Comparison of ENCODE assay signal across 15 mouse cellular contexts in genomic region chr1:106279404-106280123, GRCm38 (mm10).
DNase-seq lines count a peak whose midpoint lies in the region; ATAC-seq and TF ChIP-seq lines count a peak whose summit lies in the region.
"Had no signal": no experiment of that assay in that cellular context is flagged by ENCODE, and none has a peak within 500 bp of the region (broad histone marks: within the 10 kb centered on the region; RNA-seq: fewer than 3 reads in every experiment).

No protein-coding gene starts in this region.

- H3K9ac ChIP-seq in heart, embryonic 15.5 days = no peak overlapping the region
- H3K9ac ChIP-seq in midbrain, postnatal 0 days (replicated peaks; ENCODE audit: low read length, poor library complexity, severe bottlenecking) = no peak overlapping the region
- H3K9ac ChIP-seq: embryonic facial prominence, embryonic 13.5 days had no signal

- ATAC-seq in heart, embryonic 15.5 days (replicated peaks; ENCODE audit: insufficient number of reproducible peaks, insufficient read depth, low FRiP score, low read depth) = 0 out of 2 replicates have a peak, but pooled peaks have one; percentile 39
- peak; percentile 55 for ATAC-seq in midbrain, postnatal 0 days (ENCODE audit: low FRiP score)

- H3K4me3 ChIP-seq in heart, embryonic 15.5 days = no peak overlapping the region
- H3K4me3 ChIP-seq in thymus, adult 2 months (ENCODE audit: control insufficient read depth, insufficient read depth, low read length) = no peak overlapping the region
- H3K4me3 ChIP-seq in midbrain, postnatal 0 days (ENCODE audit: low read depth, low read length) = no peak overlapping the region
- H3K4me3 ChIP-seq: embryonic facial prominence, embryonic 13.5 days had no signal

- H3K27ac ChIP-seq in heart, embryonic 15.5 days = peak overlapping the region; percentile 48
- H3K27ac ChIP-seq in thymus, adult 2 months (ENCODE audit: control insufficient read depth, insufficient read depth, low read length) = no peak overlapping the region
- H3K27ac ChIP-seq in midbrain, postnatal 0 days (ENCODE audit: low read depth, low read length) = no peak overlapping the region
- H3K27ac ChIP-seq: embryonic facial prominence, embryonic 13.5 days; macrophage had no signal

- H3K4me2 ChIP-seq in heart, embryonic 15.5 days = no peak overlapping the region
- no peak overlapping the region for H3K4me2 ChIP-seq in midbrain, postnatal 0 days (ENCODE audit: low read depth, low read length, poor library complexity, severe bottlenecking)
- H3K4me2 ChIP-seq: embryonic facial prominence, embryonic 13.5 days; liver, embryonic 11.5 days had no signal

- H3K27me3 ChIP-seq in heart, embryonic 15.5 days = no peaks in the 10 kb centered on the region
- H3K27me3 ChIP-seq in thymus, adult 2 months (ENCODE audit: control insufficient read depth, insufficient read depth, low read length) = no peaks in the 10 kb centered on the region
- H3K27me3 ChIP-seq in midbrain, postnatal 0 days (ENCODE audit: insufficient read depth, low read length) = no peaks in the 10 kb centered on the region
- H3K27me3 ChIP-seq: embryonic facial prominence, embryonic 13.5 days had no signal

- WGBS in heart, embryonic 15.5 days = 87% methylated on average over 2 of the region's 2 CpGs
- 60% methylated on average over 2 of the region's 2 CpGs for WGBS in thymus, adult 2 months
- 76% methylated on average over 2 of the region's 2 CpGs for WGBS in midbrain, postnatal 0 days

- intact Hi-C loops in heart, postnatal 25 days (cut with DNase I) = no loop called here

- TF ChIP-seq POLR2A in thymus, adult 2 months (IDR thresholded peaks at IDR 0.05; ENCODE audit: control insufficient read depth, extremely low read depth, insufficient read depth, low read length, poor library complexity) = no peak

- no peaks in the 10 kb centered on the region for H3K9me3 ChIP-seq in heart, embryonic 15.5 days (replicated peaks)
- H3K9me3 ChIP-seq in midbrain, postnatal 0 days (ENCODE audit: low read length) = no peaks in the 10 kb centered on the region
- H3K9me3 ChIP-seq: embryonic facial prominence, embryonic 13.5 days had no signal

- peaks cover 26% of the 10 kb centered on the region for H3K4me1 ChIP-seq in heart, embryonic 15.5 days (replicated peaks)
- H3K4me1 ChIP-seq in thymus, adult 2 months (replicated peaks; ENCODE audit: control insufficient read depth, insufficient read depth, low read length) = no peaks in the 10 kb centered on the region; the same call in 1 of the 2 replicates
- 0 out of 2 replicates have a peak, but pooled peaks cover 3% of the 10 kb centered on the region for H3K4me1 ChIP-seq in midbrain, postnatal 0 days (ENCODE audit: insufficient read depth, low read length)

- DNase-seq in cerebellum, postnatal 14 days = peak; percentile 29 to 56
- DNase-seq in cerebellum, postnatal 4 days (ENCODE audit: low spot score in 2 of 2) = no peak
- no peak for DNase-seq in heart, postnatal 25 days (ENCODE audit: low spot score)
- DNase-seq in thymus, postnatal 14 days = peak; percentile 8
- no peak for DNase-seq in thymus, adult 2 months
- no peak for DNase-seq in midbrain, postnatal 0 days (ENCODE audit: low spot score)
- no peak for DNase-seq in spleen, postnatal 36 days (ENCODE audit: low spot score in 2 of 2)
- DNase-seq: adrenal gland, postnatal 25 days; B cell, adult 2 months; cerebellum, adult 8-10 months; right cerebral cortex, postnatal 25 days had no signal

- TF ChIP-seq CTCF in thymus, adult 2 months (IDR thresholded peaks at IDR 0.05; ENCODE audit: borderline replicate concordance, control insufficient read depth, extremely low read depth, insufficient read depth, low read length, poor library complexity) = no peak
- TF ChIP-seq CTCF in midbrain, postnatal 0 days (IDR thresholded peaks at IDR 0.05) = no peak

- no peaks in the 10 kb centered on the region for H3K36me3 ChIP-seq in heart, embryonic 15.5 days
- H3K36me3 ChIP-seq in thymus, adult 2 months (ENCODE audit: control insufficient read depth, insufficient read depth, low read length) = no peaks in the 10 kb centered on the region
- H3K36me3 ChIP-seq in midbrain, postnatal 0 days (ENCODE audit: insufficient read depth, low read length) = no peaks in the 10 kb centered on the region
- H3K36me3 ChIP-seq: embryonic facial prominence, embryonic 13.5 days had no signal

Comparison
In these comparisons a context has a peak if more than half of its experiments do, and no peak if none do; other contexts are left out.
1. DNase-seq: peak in cerebellum, postnatal 14 days (2 of 2) and thymus, postnatal 14 days (single experiment); none in cerebellum, postnatal 4 days (0 of 2), heart, postnatal 25 days (single experiment), thymus, adult 2 months (single experiment), midbrain, postnatal 0 days (single experiment) and spleen, postnatal 36 days (0 of 2).